Mouse (Mus musculus): Measurements from ENCODE around the gene Gab2. TPM values are rescaled to one million over a fixed set of nuclear protein-coding genes. Genes with fewer than 3 reads are reported as not detected.

Gab2 gene
- polyA plus RNA-seq, 1 experiment = 9.2 TPM

GRCm38 (mm10) chr7:97315656-97316055 is 234.3 kb downstream of the Gab2 start:
- H3K27ac ChIP-seq (ENCODE audit: control insufficient read depth, insufficient read depth, low read depth, low read length, poor library complexity) = no peak overlapping the region
- TF ChIP-seq POLR2A (IDR thresholded peaks at IDR 0.05; ENCODE audit: borderline replicate concordance, control insufficient read depth, low read depth, low read length) (no peak), CTCF (IDR thresholded peaks at IDR 0.05; ENCODE audit: control insufficient read depth, insufficient read depth, low read length) (no peak)
- WGBS = 79% methylated on average over 6 of the region's 6 CpGs
- no peak overlapping the region for H3K4me3 ChIP-seq (replicated peaks; ENCODE audit: control insufficient read depth, low read depth, low read length)
- H3K4me1 ChIP-seq (ENCODE audit: control insufficient read depth, insufficient read depth, low read length) = no peaks in the 10 kb centered on the region; the same call in 1 of the 2 replicates

- no peaks in the 10 kb centered on the region; the same call in 1 of the 2 replicates for H3K4me1 ChIP-seq (ENCODE audit: control insufficient read depth, insufficient read depth, low read length)
- 77% methylated on average over 3 of the region's 3 CpGs for whole genome bisulfite sequencing
Observed at GRCm38 (mm10) chr7:97317706-97318105, 236.3 kb downstream of the Gab2 start.

GRCm38 (mm10) chr7:97324342-97324741 is 243.0 kb downstream of the Gab2 start:
- Histone ChIP-seq H3K4me3 (replicated peaks; ENCODE audit: control insufficient read depth, low read depth, low read length) (no peak overlapping the region), H3K4me1 (ENCODE audit: control insufficient read depth, insufficient read depth, low read length) (no peaks in the 10 kb centered on the region; the same call in 1 of the 2 replicates), H3K27ac (ENCODE audit: control insufficient read depth, insufficient read depth, low read depth, low read length, poor library complexity) (no peak overlapping the region)
- TF ChIP-seq CTCF (IDR thresholded peaks at IDR 0.05; ENCODE audit: control insufficient read depth, insufficient read depth, low read length) (no peak), POLR2A (IDR thresholded peaks at IDR 0.05; ENCODE audit: borderline replicate concordance, control insufficient read depth, low read depth, low read length) (no peak)
- 87% methylated on average over 8 of the region's 8 CpGs for WGBS

More at GRCm38 (mm10) chr7:97317706-97318105, 236.3 kb downstream of the Gab2 start:
- TF ChIP-seq CTCF (IDR thresholded peaks at IDR 0.05; ENCODE audit: control insufficient read depth, insufficient read depth, low read length) = no peak
- no peak for TF ChIP-seq POLR2A (IDR thresholded peaks at IDR 0.05; ENCODE audit: borderline replicate concordance, control insufficient read depth, low read depth, low read length)
- no peak overlapping the region for H3K27ac ChIP-seq (ENCODE audit: control insufficient read depth, insufficient read depth, low read depth, low read length, poor library complexity)
- no peak overlapping the region for H3K4me3 ChIP-seq (replicated peaks; ENCODE audit: control insufficient read depth, low read depth, low read length)

GRCm38 (mm10) chr7:97325156-97325985 is 244.0 kb downstream of the Gab2 start:
- WGBS = 18% methylated on average over 96 of the region's 96 CpGs

GRCm38 (mm10) chr7:97327376-97327775 is 246.0 kb downstream of the Gab2 start:
- no peaks in the 10 kb centered on the region for H3K4me1 ChIP-seq (ENCODE audit: control insufficient read depth, insufficient read depth, low read length)
- TF ChIP-seq CTCF (IDR thresholded peaks at IDR 0.05; ENCODE audit: control insufficient read depth, insufficient read depth, low read length) (no peak), POLR2A (IDR thresholded peaks at IDR 0.05; ENCODE audit: borderline replicate concordance, control insufficient read depth, low read depth, low read length) (no peak)
- no peak overlapping the region for H3K4me3 ChIP-seq (replicated peaks; ENCODE audit: control insufficient read depth, low read depth, low read length)
- 82% methylated on average over 4 of the region's 4 CpGs for whole genome bisulfite sequencing
- no peak overlapping the region for H3K27ac ChIP-seq (ENCODE audit: control insufficient read depth, insufficient read depth, low read depth, low read length, poor library complexity)

More at GRCm38 (mm10) chr7:97325156-97325985, 244.0 kb downstream of the Gab2 start:
- no peak for TF ChIP-seq CTCF (IDR thresholded peaks at IDR 0.05; ENCODE audit: control insufficient read depth, insufficient read depth, low read length)
- no peak for TF ChIP-seq POLR2A (IDR thresholded peaks at IDR 0.05; ENCODE audit: borderline replicate concordance, control insufficient read depth, low read depth, low read length)
- H3K4me3 ChIP-seq (replicated peaks; ENCODE audit: control insufficient read depth, low read depth, low read length) = no peak overlapping the region
- H3K27ac ChIP-seq (ENCODE audit: control insufficient read depth, insufficient read depth, low read depth, low read length, poor library complexity) = no peak overlapping the region
- no peaks in the 10 kb centered on the region for H3K4me1 ChIP-seq (ENCODE audit: control insufficient read depth, insufficient read depth, low read length)

- H3K27ac ChIP-seq (ENCODE audit: control insufficient read depth, insufficient read depth, low read depth, low read length, poor library complexity) = no peak overlapping the region
- no peak for TF ChIP-seq POLR2A (IDR thresholded peaks at IDR 0.05; ENCODE audit: borderline replicate concordance, control insufficient read depth, low read depth, low read length)
- TF ChIP-seq CTCF (IDR thresholded peaks at IDR 0.05; ENCODE audit: control insufficient read depth, insufficient read depth, low read length) = no peak
- no peak overlapping the region for H3K4me3 ChIP-seq (replicated peaks; ENCODE audit: control insufficient read depth, low read depth, low read length)
- 89% methylated on average over 13 of the region's 13 CpGs for WGBS
- H3K4me1 ChIP-seq (ENCODE audit: control insufficient read depth, insufficient read depth, low read length) = no peaks in the 10 kb centered on the region
Observed at GRCm38 (mm10) chr7:97328891-97329588, 247.7 kb downstream of the Gab2 start.

- no peak overlapping the region for H3K27ac ChIP-seq (ENCODE audit: control insufficient read depth, insufficient read depth, low read depth, low read length, poor library complexity)
- H3K4me1 ChIP-seq (ENCODE audit: control insufficient read depth, insufficient read depth, low read length) = no peaks in the 10 kb centered on the region
- TF ChIP-seq POLR2A (IDR thresholded peaks at IDR 0.05; ENCODE audit: borderline replicate concordance, control insufficient read depth, low read depth, low read length) (no peak), CTCF (IDR thresholded peaks at IDR 0.05; ENCODE audit: control insufficient read depth, insufficient read depth, low read length) (no peak)
- 84% methylated on average over 3 of the region's 3 CpGs for WGBS
- no peak overlapping the region for H3K4me3 ChIP-seq (replicated peaks; ENCODE audit: control insufficient read depth, low read depth, low read length)
Observed at GRCm38 (mm10) chr7:97329676-97330075, 248.3 kb downstream of the Gab2 start.

- no peak overlapping the region for H3K27ac ChIP-seq (ENCODE audit: control insufficient read depth, insufficient read depth, low read depth, low read length, poor library complexity)
- WGBS = 61% methylated on average over 11 of the region's 11 CpGs
- peak overlapping the region; percentile 82 for H3K4me3 ChIP-seq (replicated peaks; ENCODE audit: control insufficient read depth, low read depth, low read length)
- H3K4me1 ChIP-seq (ENCODE audit: control insufficient read depth, insufficient read depth, low read length) = no peaks in the 10 kb centered on the region
- TF ChIP-seq POLR2A (IDR thresholded peaks at IDR 0.05; ENCODE audit: borderline replicate concordance, control insufficient read depth, low read depth, low read length) (no peak), CTCF (IDR thresholded peaks at IDR 0.05; ENCODE audit: control insufficient read depth, insufficient read depth, low read length) (no peak)
Observed at GRCm38 (mm10) chr7:97330931-97331645, 249.7 kb downstream of the Gab2 start.

Measured in bone marrow, adult 2 months (tissue).